11 mouse cellular contexts compared by ENCODE assay signal in genomic region chr13:37853441-37853840, GRCm38 (mm10).
DNase-seq lines count a peak whose midpoint lies in the region; ATAC-seq lines count a peak whose summit lies in the region.
"Had no signal": no experiment of that assay in that cellular context is flagged by ENCODE, and none has a peak within 500 bp of the region (broad histone marks: within the 10 kb centered on the region; RNA-seq: fewer than 3 reads in every experiment).

No protein-coding gene starts in this region.

- no peaks in the 10 kb centered on the region for H3K36me3 ChIP-seq in heart, embryonic 15.5 days
- no peaks in the 10 kb centered on the region for H3K36me3 ChIP-seq in liver, embryonic 16.5 days (ENCODE audit: control insufficient read depth, insufficient read depth)
- no peaks in the 10 kb centered on the region for H3K36me3 ChIP-seq in midbrain, embryonic 10.5 days
- H3K36me3 ChIP-seq: limb, embryonic 13.5 days had no signal

- peaks cover 51% of the 10 kb centered on the region for H3K4me1 ChIP-seq in heart, embryonic 15.5 days (replicated peaks)
- H3K4me1 ChIP-seq in liver, embryonic 16.5 days (ENCODE audit: control insufficient read depth, low read depth, low read length): peaks cover 51% of the 10 kb centered on the region
- peaks cover 41% of the 10 kb centered on the region for H3K4me1 ChIP-seq in midbrain, embryonic 10.5 days

- intact Hi-C loops in left cerebral cortex, postnatal 4 days (cut with DNase I): no loop called here

- peak overlapping the region; percentile 48 for H3K27ac ChIP-seq in heart, embryonic 15.5 days
- H3K27ac ChIP-seq in liver, embryonic 16.5 days (ENCODE audit: low read length): peak overlapping the region; percentile 65; the same call in 1 of the 2 replicates
- no peak overlapping the region for H3K27ac ChIP-seq in midbrain, embryonic 10.5 days (replicated peaks)

- H3K4me2 ChIP-seq in heart, embryonic 15.5 days: no peak overlapping the region
- H3K4me2 ChIP-seq in liver, embryonic 16.5 days (ENCODE audit: low read depth, low read length): peak overlapping the region; percentile 83

- ATAC-seq in heart, embryonic 15.5 days (replicated peaks; ENCODE audit: insufficient number of reproducible peaks, insufficient read depth, low FRiP score, low read depth): no peak
- peak; percentile 53 for ATAC-seq in activated CD4-positive, CD25-positive, alpha-beta regulatory T cell, adult 4 months
- no peak for ATAC-seq in liver, embryonic 16.5 days (ENCODE audit: low read depth)
- ATAC-seq in monocyte, adult 5-6 weeks (replicated peaks; ENCODE audit: insufficient number of reproducible peaks, low FRiP score, low TSS enrichment, poor library complexity, severe bottlenecking): no peak
- ATAC-seq: forebrain, embryonic 16.5 days; midbrain, embryonic 16.5 days had no signal

- DNase-seq in heart, adult 18-20 months: no peak
- peak; percentile 65 for DNase-seq in CD4-positive helper T cell, adult 2 months (ENCODE audit: low read depth, low spot score)
- no peak for DNase-seq in left cerebral cortex, postnatal 4 days
- no peak for DNase-seq in midbrain, embryonic 10.5 days (ENCODE audit: low spot score)

- WGBS in heart, embryonic 15.5 days: 47% methylated on average over 4 of the region's 4 CpGs
- 25% methylated on average over 4 of the region's 4 CpGs for WGBS in liver, embryonic 16.5 days (ENCODE audit: insufficient replicate concordance)
- WGBS in midbrain, embryonic 10.5 days: 49% methylated on average over 4 of the region's 4 CpGs

- no peaks in the 10 kb centered on the region for H3K27me3 ChIP-seq in heart, embryonic 15.5 days
- no peaks in the 10 kb centered on the region for H3K27me3 ChIP-seq in liver, embryonic 16.5 days (ENCODE audit: control insufficient read depth, insufficient read depth, low read depth, low read length)
- H3K27me3 ChIP-seq in midbrain, embryonic 10.5 days (ENCODE audit: low read depth, poor library complexity, severe bottlenecking): peaks cover 21% of the 10 kb centered on the region
- H3K27me3 ChIP-seq: limb, embryonic 13.5 days had no signal

- H3K9ac ChIP-seq in heart, embryonic 15.5 days: no peak overlapping the region
- no peak overlapping the region; the same call in 1 of the 2 replicates for H3K9ac ChIP-seq in liver, embryonic 16.5 days (ENCODE audit: low read depth, low read length)

- no peaks in the 10 kb centered on the region for H3K9me3 ChIP-seq in heart, embryonic 15.5 days (replicated peaks)
- no peaks in the 10 kb centered on the region for H3K9me3 ChIP-seq in liver, embryonic 16.5 days (replicated peaks; ENCODE audit: control insufficient read depth, low read length)
- H3K9me3 ChIP-seq in midbrain, embryonic 10.5 days (replicated peaks): no peaks in the 10 kb centered on the region
- H3K9me3 ChIP-seq: limb, embryonic 13.5 days had no signal

- no peak overlapping the region for H3K4me3 ChIP-seq in heart, embryonic 15.5 days
- H3K4me3 ChIP-seq in liver, embryonic 16.5 days (ENCODE audit: low read depth, low read length): no peak overlapping the region; the same call in 1 of the 2 replicates
- no peak overlapping the region for H3K4me3 ChIP-seq in midbrain, embryonic 10.5 days
